ENCODE assay signal across 9 mouse cellular contexts in the genomic region with DNA sequence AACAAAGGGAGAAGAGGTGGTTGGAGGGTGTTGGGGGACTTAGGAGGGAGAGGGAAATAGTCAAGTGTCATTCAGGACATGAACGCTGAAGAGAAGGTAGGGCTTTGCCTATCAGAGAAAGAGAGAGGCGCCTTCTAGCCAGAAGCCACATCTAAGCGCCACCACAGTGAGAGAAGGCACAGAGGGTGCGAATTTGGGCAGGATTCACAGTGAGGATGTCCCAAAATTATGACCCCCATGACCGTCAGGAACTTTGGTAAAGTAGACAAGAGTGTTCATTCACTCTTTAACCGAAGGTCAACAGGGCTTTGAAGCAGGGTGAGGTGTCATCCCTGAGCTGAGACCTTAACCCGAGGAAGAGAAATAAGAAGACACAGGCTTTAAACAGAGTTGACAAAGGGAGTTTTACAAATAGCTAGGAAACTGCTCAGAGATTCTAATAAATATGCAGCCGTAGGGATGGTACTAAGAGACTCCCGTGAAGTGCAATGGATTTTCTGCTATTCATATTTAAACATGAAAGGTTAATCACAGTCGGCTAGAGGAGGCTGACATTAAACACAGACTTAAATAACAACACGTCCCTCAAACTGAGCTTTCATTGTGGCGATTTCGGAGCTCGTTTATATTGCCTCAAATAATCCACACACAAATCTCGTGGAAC. TPM values are rescaled to one million over a fixed set of nuclear protein-coding genes. Genes with fewer than 3 reads are reported as not detected.
DNase-seq lines count a peak whose midpoint lies in the region; ATAC-seq lines count a peak whose summit lies in the region.
"Had no signal": no experiment of that assay in that cellular context is flagged by ENCODE, and none has a peak within 500 bp of the region (broad histone marks: within the 10 kb centered on the region; RNA-seq: fewer than 3 reads in every experiment).

No protein-coding gene starts in this region.

- no peak overlapping the region for H3K27ac ChIP-seq in heart, embryonic 12.5 days (ENCODE audit: poor library complexity, severe bottlenecking)
- no peak overlapping the region for H3K27ac ChIP-seq in hindbrain, embryonic 13.5 days
- no peak overlapping the region for H3K27ac ChIP-seq in midbrain, embryonic 13.5 days

- H3K4me1 ChIP-seq in heart, embryonic 12.5 days (replicated peaks): no peaks in the 10 kb centered on the region
- 0 out of 2 replicates have a peak, but pooled peaks cover 4% of the 10 kb centered on the region for H3K4me1 ChIP-seq in hindbrain, embryonic 13.5 days (replicated peaks)
- no peaks in the 10 kb centered on the region for H3K4me1 ChIP-seq in midbrain, embryonic 13.5 days (replicated peaks)

- H3K36me3 ChIP-seq in heart, embryonic 12.5 days: no peaks in the 10 kb centered on the region
- H3K36me3 ChIP-seq in hindbrain, embryonic 13.5 days: no peaks in the 10 kb centered on the region
- no peaks in the 10 kb centered on the region for H3K36me3 ChIP-seq in midbrain, embryonic 13.5 days

- no peak for DNase-seq in heart, postnatal 36 days
- DNase-seq in ZHBTc4 (ENCODE audit: low read depth, low spot score): peak; percentile 7
- no peak for DNase-seq in cerebellum, postnatal 25 days
- DNase-seq in left cerebral cortex, adult 18-20 months (ENCODE audit: low spot score in 2 of 2): no peak

- 40% methylated on average over 15 of the region's 15 CpGs for WGBS in heart, embryonic 12.5 days
- 40% methylated on average over 15 of the region's 15 CpGs for WGBS in hindbrain, embryonic 13.5 days
- 35% methylated on average over 15 of the region's 15 CpGs for WGBS in midbrain, embryonic 13.5 days

- H3K4me2 ChIP-seq in heart, embryonic 12.5 days: peak overlapping the region; percentile 40
- peak overlapping the region; percentile 46 for H3K4me2 ChIP-seq in hindbrain, embryonic 13.5 days
- H3K4me2 ChIP-seq in midbrain, embryonic 13.5 days (replicated peaks): peak overlapping the region; percentile 35

- H3K9me3 ChIP-seq in heart, embryonic 12.5 days (replicated peaks): no peaks in the 10 kb centered on the region
- no peaks in the 10 kb centered on the region for H3K9me3 ChIP-seq in hindbrain, embryonic 13.5 days
- H3K9me3 ChIP-seq in midbrain, embryonic 13.5 days: no peaks in the 10 kb centered on the region

- peak overlapping the region; percentile 25; the same call in 1 of the 2 replicates for H3K4me3 ChIP-seq in heart, embryonic 12.5 days
- H3K4me3 ChIP-seq in hindbrain, embryonic 13.5 days: peak overlapping the region; percentile 23
- peak overlapping the region; percentile 15 for H3K4me3 ChIP-seq in midbrain, embryonic 13.5 days (replicated peaks)

- H3K27me3 ChIP-seq in heart, embryonic 12.5 days (replicated peaks): no peaks in the 10 kb centered on the region
- H3K27me3 ChIP-seq in hindbrain, embryonic 13.5 days: no peaks in the 10 kb centered on the region
- no peaks in the 10 kb centered on the region for H3K27me3 ChIP-seq in midbrain, embryonic 13.5 days

- ATAC-seq in heart, embryonic 12.5 days (ENCODE audit: insufficient number of reproducible peaks, low FRiP score): no peak
- peak; percentile 19 for ATAC-seq in hindbrain, embryonic 13.5 days (ENCODE audit: low FRiP score)
- ATAC-seq in midbrain, embryonic 13.5 days: peak; percentile 74
- no peak for ATAC-seq in erythroblast, adult 5-6 weeks (replicated peaks; ENCODE audit: low FRiP score, poor library complexity, severe bottlenecking)

- intact Hi-C loops in heart, postnatal 36 days (cut with DNase I): loop anchor here (2.0 to 10.0 kb wide), 2 partner anchors 289 to 521 kb away; no protein-coding TSS in a partner anchor

- H3K9ac ChIP-seq in heart, embryonic 12.5 days: no peak overlapping the region
- no peak overlapping the region for H3K9ac ChIP-seq in hindbrain, embryonic 13.5 days
- H3K9ac ChIP-seq in midbrain, embryonic 13.5 days (replicated peaks): 0 out of 2 replicates have a peak overlapping the region, but pooled peaks have one; percentile 42

RNA-seq across cellular contexts. Expression of a gene that starts 14.9 kb away (rescaled TPM):
- polyA plus RNA-seq in heart, embryonic 12.5 days (2016; fragmentation: Nextera tagmentation; extraction: Ambion mirVana): not detected in 2 replicates
- total RNA-seq in heart, postnatal 36 days (2021): not detected
- not detected in 2 replicates for polyA plus RNA-seq in hindbrain, embryonic 13.5 days (2015; fragmentation: Nextera tagmentation; extraction: Ambion mirVana)
- polyA plus RNA-seq in midbrain, embryonic 13.5 days (2015; fragmentation: Nextera tagmentation; extraction: Ambion mirVana): not detected in 2 replicates
- total RNA-seq in erythroblast, adult 5-6 weeks (2015; ENCODE audit: low replicate concordance): not detected in 2 replicates
- total RNA-seq in erythroblast, adult 5-6 weeks (2017; ENCODE audit: low replicate concordance): not detected in 2 replicates
- total RNA-seq in left cerebral cortex, adult 18-20 months (2021): not detected
- polyA plus RNA-seq: liver, embryonic 16.5 days had no signal

RNA-seq across cellular contexts. Expression of a gene that starts 16.5 kb away (rescaled TPM):
- polyA plus RNA-seq in heart, embryonic 12.5 days (2016; fragmentation: Nextera tagmentation; extraction: Ambion mirVana): not detected in 2 replicates
- total RNA-seq in heart, postnatal 36 days (2021): not detected
- polyA plus RNA-seq in hindbrain, embryonic 13.5 days (2015; fragmentation: Nextera tagmentation; extraction: Ambion mirVana): not detected in 2 replicates
- polyA plus RNA-seq in midbrain, embryonic 13.5 days (2015; fragmentation: Nextera tagmentation; extraction: Ambion mirVana): not detected in 2 replicates
- total RNA-seq in erythroblast, adult 5-6 weeks (2015; ENCODE audit: low replicate concordance): not detected in 2 replicates
- not detected in 2 replicates for total RNA-seq in erythroblast, adult 5-6 weeks (2017; ENCODE audit: low replicate concordance)
- total RNA-seq in left cerebral cortex, adult 18-20 months (2021): not detected
- polyA plus RNA-seq: liver, embryonic 16.5 days had no signal

RNA-seq across cellular contexts. Expression of a gene that starts 30.9 kb away (rescaled TPM):
- not detected in 2 replicates for polyA plus RNA-seq in heart, embryonic 12.5 days (2016; fragmentation: Nextera tagmentation; extraction: Ambion mirVana)
- not detected for total RNA-seq in heart, postnatal 36 days (2021)
- polyA plus RNA-seq in hindbrain, embryonic 13.5 days (2015; fragmentation: Nextera tagmentation; extraction: Ambion mirVana): not detected in 2 replicates
- polyA plus RNA-seq in midbrain, embryonic 13.5 days (2015; fragmentation: Nextera tagmentation; extraction: Ambion mirVana): not detected in 2 replicates
- not detected in 2 replicates for total RNA-seq in erythroblast, adult 5-6 weeks (2015; ENCODE audit: low replicate concordance)
- total RNA-seq in erythroblast, adult 5-6 weeks (2017; ENCODE audit: low replicate concordance): not detected in 2 replicates
- total RNA-seq in left cerebral cortex, adult 18-20 months (2021): not detected
- polyA plus RNA-seq: liver, embryonic 16.5 days had no signal

RNA-seq across cellular contexts. Expression of a gene that starts 33.4 kb away (rescaled TPM):
- not detected in 2 replicates for polyA plus RNA-seq in heart, embryonic 12.5 days (2016; fragmentation: Nextera tagmentation; extraction: Ambion mirVana)
- not detected for total RNA-seq in heart, postnatal 36 days (2021)
- polyA plus RNA-seq in hindbrain, embryonic 13.5 days (2015; fragmentation: Nextera tagmentation; extraction: Ambion mirVana): not detected in 2 replicates
- polyA plus RNA-seq in midbrain, embryonic 13.5 days (2015; fragmentation: Nextera tagmentation; extraction: Ambion mirVana): not detected in 2 replicates
- not detected in 2 replicates for total RNA-seq in erythroblast, adult 5-6 weeks (2015; ENCODE audit: low replicate concordance)
- total RNA-seq in erythroblast, adult 5-6 weeks (2017; ENCODE audit: low replicate concordance): not detected in 2 replicates
- not detected for total RNA-seq in left cerebral cortex, adult 18-20 months (2021)
- polyA plus RNA-seq: liver, embryonic 16.5 days had no signal

RNA-seq across cellular contexts. Expression of a gene that starts 37.4 kb away (rescaled TPM):
- polyA plus RNA-seq in heart, embryonic 12.5 days (2016; fragmentation: Nextera tagmentation; extraction: Ambion mirVana): 2.3 and 2.7 TPM in 2 replicates
- total RNA-seq in heart, postnatal 36 days (2021): under 1 TPM; 0.43 to 0.67 TPM
- polyA plus RNA-seq in hindbrain, embryonic 13.5 days (2015; fragmentation: Nextera tagmentation; extraction: Ambion mirVana): 0.64 and 0.80 TPM in 2 replicates
- polyA plus RNA-seq in midbrain, embryonic 13.5 days (2015; fragmentation: Nextera tagmentation; extraction: Ambion mirVana): 0.58 and 0.63 TPM in 2 replicates
- total RNA-seq in erythroblast, adult 5-6 weeks (2015; ENCODE audit: low replicate concordance): not detected in 2 replicates
- not detected in 2 replicates for total RNA-seq in erythroblast, adult 5-6 weeks (2017; ENCODE audit: low replicate concordance)
- total RNA-seq in left cerebral cortex, adult 18-20 months (2021): 1 to 10 TPM; 2.0 to 2.6 TPM

Comparison
In these comparisons a context has a peak if more than half of its experiments do, and no peak if none do; other contexts are left out.
1. ATAC-seq: peak in hindbrain, embryonic 13.5 days (single experiment) and midbrain, embryonic 13.5 days (single experiment); none in heart, embryonic 12.5 days (single experiment) and erythroblast, adult 5-6 weeks (single experiment).
2. Peak in every context shown above with its lines, with median percentiles within 50 percentile points of each other: H3K4me2 ChIP-seq and H3K4me3 ChIP-seq.